Mouse (Mus musculus): ENCODE data around the gene Lrrc10b.

The Lrrc10b gene

GRCm38 (mm10) chr19:10456752-10457483 is at the start of gene Lrrc10b:
Gene Lrrc10b, minus strand, starts transcription at chr19:10457473.
- peak; percentile 81 for DNase-seq (ENCODE audit: low read depth, low spot score)

- DNase-seq (ENCODE audit: low read depth, low spot score), result peak; percentile 66
Measured at GRCm38 (mm10) chr19:10502571-10502970, 45.3 kb upstream of the Lrrc10b start.

GRCm38 (mm10) chr19:10500581-10500980 is 43.3 kb upstream of the Lrrc10b start:
- no peak for DNase-seq (ENCODE audit: low read depth, low spot score)

GRCm38 (mm10) chr19:10497512-10498160 is 40.4 kb upstream of the Lrrc10b start:
- no peak for DNase-seq (ENCODE audit: low read depth, low spot score)

- DNase-seq (ENCODE audit: low read depth, low spot score), result no peak
Measured at GRCm38 (mm10) chr19:10496976-10497375, 39.7 kb upstream of the Lrrc10b start.

GRCm38 (mm10) chr19:10495670-10496069 is 38.4 kb upstream of the Lrrc10b start:
- DNase-seq (ENCODE audit: low read depth, low spot score), result no peak

GRCm38 (mm10) chr19:10486264-10486738 is 29.0 kb upstream of the Lrrc10b start:
- DNase-seq (ENCODE audit: low read depth, low spot score), result peak; percentile 75

- peak; percentile 26 for DNase-seq (ENCODE audit: low read depth, low spot score)
Measured at GRCm38 (mm10) chr19:10482703-10483102, 25.4 kb upstream of the Lrrc10b start, which contains the start of gene Ppp1r32. Gene Ppp1r32, minus strand, starts transcription at chr19:10482928.

- DNase-seq (ENCODE audit: low read depth, low spot score), result no peak
Measured at GRCm38 (mm10) chr19:10479541-10479940, 22.3 kb upstream of the Lrrc10b start.

GRCm38 (mm10) chr19:10473779-10474178 is 16.5 kb upstream of the Lrrc10b start:
- DNase-seq (ENCODE audit: low read depth, low spot score), result peak; percentile 76

GRCm38 (mm10) chr19:10472958-10473357 is 15.7 kb upstream of the Lrrc10b start:
- DNase-seq (ENCODE audit: low read depth, low spot score), result no peak

- DNase-seq (ENCODE audit: low read depth, low spot score), result no peak
Measured at GRCm38 (mm10) chr19:10469171-10469658, 11.9 kb upstream of the Lrrc10b start.

- no peak for DNase-seq (ENCODE audit: low read depth, low spot score)
Measured at GRCm38 (mm10) chr19:10464427-10464826, 7.2 kb upstream of the Lrrc10b start.

GRCm38 (mm10) chr19:10461584-10461983 is 4.3 kb upstream of the Lrrc10b start:
- DNase-seq (ENCODE audit: low read depth, low spot score), result no peak

- no peak for DNase-seq (ENCODE audit: low read depth, low spot score)
Measured at GRCm38 (mm10) chr19:10459907-10460306, 2.6 kb upstream of the Lrrc10b start.

- no peak for DNase-seq (ENCODE audit: low read depth, low spot score)
Measured at GRCm38 (mm10) chr19:10458096-10458495, 823 bp upstream of the Lrrc10b start.

GRCm38 (mm10) chr19:10457484-10457800 is 169 bp upstream of the Lrrc10b start:
- peak; percentile 89 for DNase-seq (ENCODE audit: low read depth, low spot score)

- DNase-seq (ENCODE audit: low read depth, low spot score), result no peak
Measured at GRCm38 (mm10) chr19:10455437-10455806, 1.9 kb downstream of the Lrrc10b start.

GRCm38 (mm10) chr19:10454718-10455436 is 2.4 kb downstream of the Lrrc10b start:
- DNase-seq (ENCODE audit: low read depth, low spot score), result no peak

- peak; percentile 82 for DNase-seq (ENCODE audit: low read depth, low spot score)
Measured at GRCm38 (mm10) chr19:10449708-10450107, 7.6 kb downstream of the Lrrc10b start.

GRCm38 (mm10) chr19:10449190-10449589 is 8.1 kb downstream of the Lrrc10b start:
- no peak for DNase-seq (ENCODE audit: low read depth, low spot score)

- DNase-seq (ENCODE audit: low read depth, low spot score), result no peak
Measured at GRCm38 (mm10) chr19:10448275-10448674, 9.0 kb downstream of the Lrrc10b start.
